Mouse (Mus musculus) heart, postnatal 25 days (tissue): ENCODE results near the gene Csrp3. TPM values are rescaled to one million over a fixed set of nuclear protein-coding genes. Genes with fewer than 3 reads are reported as not detected.

ENCODE experiments used
- DNase-seq: peaks from one replicate; pipeline ENCODE4 v3.0.0; 2022; ENCODE audit warnings: low spot score
- intact Hi-C: fragments of 180-260 bp; cut with DNase I; formaldehyde crosslinking; loops from one replicate; pipeline ENCODE4 v1.15.1; 2025
- total RNA-seq, 2 experiments: library from RNA; stranded (reverse); gene quantifications; 2 replicates each; pipeline ENCODE4 v1.2.3; 2021

Csrp3 gene
- total RNA-seq, 2 experiments from 2014 or later = 2,113 to 2,237 TPM

DNA sequence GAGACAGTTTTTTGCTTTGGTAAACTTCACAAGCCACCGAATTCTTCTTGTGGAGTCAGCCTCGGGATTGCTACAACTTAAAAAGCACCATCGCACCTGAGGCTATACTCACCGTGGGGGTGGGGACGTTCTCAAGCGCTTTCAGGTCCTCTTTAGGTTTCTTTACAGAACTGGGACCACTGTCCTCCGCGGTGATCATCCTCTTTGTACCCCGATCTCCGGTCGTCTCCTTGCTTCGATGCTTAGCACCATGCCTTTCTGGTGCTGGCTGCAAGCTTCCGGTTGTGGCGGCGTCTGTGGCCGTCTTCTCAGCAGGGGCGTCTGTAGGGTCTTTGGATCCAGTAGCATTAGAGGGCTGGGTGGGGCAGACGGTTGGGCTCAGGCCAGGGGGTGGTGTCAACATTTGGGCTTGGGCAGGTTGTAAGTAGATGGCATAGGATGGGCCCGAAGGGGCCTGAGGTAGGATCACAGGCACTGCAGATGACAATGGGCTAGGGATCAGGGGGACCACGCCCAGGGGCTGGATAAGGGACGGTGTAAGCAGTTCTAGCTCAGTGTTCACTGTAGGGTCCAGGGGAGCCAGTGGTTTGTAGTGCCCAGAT is 22.8 kb upstream of the Csrp3 start:
- intact Hi-C loops = no loop called here

GRCm38 (mm10) chr7:48870144-48870543 is 22.3 kb upstream of the Csrp3 start:
- DNase-seq = no peak
- intact Hi-C loops = no loop called here

More for the DNA sequence above, 22.8 kb upstream of the Csrp3 start:
- no peak for DNase-seq

DNA sequence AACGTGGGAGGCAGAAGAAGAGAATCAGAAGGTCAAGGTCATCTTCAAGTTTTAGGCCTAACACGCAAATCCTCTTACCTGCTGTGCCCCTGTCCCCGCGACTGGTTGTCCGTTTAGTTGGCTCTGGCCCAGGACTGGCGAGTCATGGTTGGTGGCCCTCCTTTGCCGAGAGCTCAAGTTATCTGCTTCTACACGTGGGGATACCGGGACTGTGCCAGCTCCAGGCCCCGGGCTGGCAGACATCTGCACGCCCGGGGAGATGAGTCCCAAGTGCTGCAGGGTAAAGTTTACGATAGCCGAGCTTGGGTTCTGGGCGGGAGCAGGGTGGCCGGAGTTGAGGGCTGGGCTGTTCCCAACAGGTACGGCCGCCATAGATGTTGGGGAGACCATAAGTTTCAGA is 19.7 kb upstream of the Csrp3 start:
- no peak for DNase-seq
- intact Hi-C loops = no loop called here

GRCm38 (mm10) chr7:48864671-48865458 is 17.0 kb upstream of the Csrp3 start:
- DNase-seq = no peak
- intact Hi-C loops = no loop called here

GRCm38 (mm10) chr7:48864199-48864598 is 16.4 kb upstream of the Csrp3 start:
- intact Hi-C loops = no loop called here
- no peak for DNase-seq

DNA sequence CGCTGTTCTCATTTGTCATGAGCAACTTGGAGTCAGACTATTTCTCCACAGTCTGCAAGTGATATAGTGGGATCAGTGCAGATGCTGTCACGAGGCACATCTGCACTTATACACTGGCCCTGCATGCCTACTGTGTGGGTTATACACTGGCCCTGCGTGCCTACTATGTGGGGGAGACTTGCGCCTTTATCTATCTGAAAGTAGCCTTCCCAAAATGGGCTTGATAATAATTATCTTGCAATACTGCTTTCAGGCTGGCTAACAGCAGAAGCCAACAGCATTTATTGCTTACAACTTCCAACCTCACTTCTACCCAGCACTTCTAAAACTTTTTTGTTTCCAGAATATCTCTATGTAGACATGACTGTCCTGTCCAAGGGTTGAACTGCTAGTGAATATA is 14.0 kb upstream of the Csrp3 start:
- intact Hi-C loops = no loop called here
- no peak for DNase-seq

GRCm38 (mm10) chr7:48860948-48861347 is 13.1 kb upstream of the Csrp3 start:
- DNase-seq = no peak
- intact Hi-C loops = no loop called here

- intact Hi-C loops = no loop called here
- DNase-seq = no peak
Measured at GRCm38 (mm10) chr7:48859362-48859761, 11.5 kb upstream of the Csrp3 start.

- no peak for DNase-seq
Measured at GRCm38 (mm10) chr7:48858257-48858656, 10.4 kb upstream of the Csrp3 start.

GRCm38 (mm10) chr7:48855461-48855860 is 7.6 kb upstream of the Csrp3 start:
- intact Hi-C loops = no loop called here
- no peak for DNase-seq

More at GRCm38 (mm10) chr7:48858257-48858656, 10.4 kb upstream of the Csrp3 start:
- intact Hi-C loops = no loop called here

GRCm38 (mm10) chr7:48853496-48853895 is 5.7 kb upstream of the Csrp3 start:
- DNase-seq = no peak
- intact Hi-C loops = no loop called here

GRCm38 (mm10) chr7:48851529-48852104 is 3.8 kb upstream of the Csrp3 start:
- intact Hi-C loops = no loop called here
- DNase-seq = no peak

- intact Hi-C loops = no loop called here
- DNase-seq = peak; percentile 26
Measured at GRCm38 (mm10) chr7:48846755-48847154, 1.1 kb downstream of the Csrp3 start.

DNA sequence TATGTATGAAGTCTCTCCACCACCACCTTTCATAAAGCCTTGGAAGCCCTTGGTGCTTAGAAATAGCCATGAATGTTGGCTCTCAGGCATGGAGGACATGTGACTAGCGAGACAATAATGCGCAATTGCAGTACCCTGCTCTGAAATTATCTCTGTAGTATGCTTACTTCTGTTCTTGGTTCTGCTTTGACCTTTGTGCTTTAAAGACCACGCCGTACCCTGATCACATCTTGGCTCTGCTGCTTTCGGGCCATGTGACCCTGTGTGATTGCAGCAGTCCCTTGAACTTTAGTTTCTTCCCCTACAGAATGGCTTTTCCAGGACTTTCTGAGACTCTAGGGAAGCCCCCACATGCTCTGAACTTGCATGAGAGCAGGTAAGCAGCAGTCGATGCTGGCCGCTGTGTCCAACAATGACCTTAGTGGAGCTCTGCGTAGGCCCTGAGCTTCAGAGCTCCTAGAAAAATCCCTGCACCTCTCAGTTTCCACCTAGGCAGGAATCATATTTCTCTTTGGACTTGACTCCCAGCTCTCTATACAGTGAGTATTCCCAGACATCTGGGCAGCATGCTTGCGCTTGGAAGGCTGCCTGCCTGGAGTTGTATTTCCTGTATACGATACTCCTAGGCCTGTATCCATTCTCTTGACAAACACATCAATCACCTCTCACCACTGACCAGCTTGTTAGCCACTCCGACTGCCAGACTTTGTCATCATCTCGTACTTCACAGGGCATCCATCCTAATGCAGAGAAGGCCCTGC is 2.4 kb downstream of the Csrp3 start:
- intact Hi-C loops = loop anchor here (2.0 kb wide), 1 partner anchor 17 kb away; no protein-coding TSS in a partner anchor
- no peak for DNase-seq

GRCm38 (mm10) chr7:48843541-48843940 is 4.3 kb downstream of the Csrp3 start:
- intact Hi-C loops = no loop called here
- DNase-seq = no peak

- intact Hi-C loops = no loop called here
- no peak for DNase-seq
Measured at GRCm38 (mm10) chr7:48842353-48842752, 5.5 kb downstream of the Csrp3 start.

- intact Hi-C loops = no loop called here
- DNase-seq = no peak
Measured at GRCm38 (mm10) chr7:48841538-48841937, 6.3 kb downstream of the Csrp3 start.

DNA sequence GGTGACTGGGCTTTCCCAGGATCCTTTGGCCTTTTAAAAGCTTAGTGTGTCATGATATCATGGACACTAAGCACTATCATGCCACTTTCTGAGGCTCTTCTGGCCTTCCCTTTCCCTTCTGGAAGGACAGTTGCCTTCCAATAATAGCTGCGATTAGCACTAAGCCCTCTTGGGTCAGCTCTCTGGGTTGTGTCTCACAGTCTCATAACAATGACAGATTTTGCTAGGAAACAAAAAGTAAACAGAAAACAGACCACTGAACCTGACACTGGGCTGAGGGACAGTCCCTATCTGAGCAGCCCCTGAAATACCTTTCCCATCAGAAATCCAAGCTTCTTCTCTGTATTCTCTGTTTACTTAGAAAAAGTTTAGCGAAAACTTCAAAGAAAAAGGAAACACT is 7.3 kb downstream of the Csrp3 start:
- no peak for DNase-seq
- intact Hi-C loops = no loop called here

GRCm38 (mm10) chr7:48838434-48838833 is 9.4 kb downstream of the Csrp3 start:
- DNase-seq = no peak
- intact Hi-C loops = loop anchor here (5.0 kb wide), 1 partner anchor 39 kb away; no protein-coding TSS in a partner anchor

GRCm38 (mm10) chr7:48836949-48837348 is 10.9 kb downstream of the Csrp3 start:
- DNase-seq = no peak
- intact Hi-C loops = loop anchor here (5.0 kb wide), 1 partner anchor 40 kb away; no protein-coding TSS in a partner anchor
